Mouse (Mus musculus): ENCODE measurements around the gene Ramp3.
"Not testable (repeated sequence)": the region's sequence is repeated elsewhere in the genome, so short reads cannot be mapped to it uniquely, and the experiment has no call there.

Ramp3 gene

DNA sequence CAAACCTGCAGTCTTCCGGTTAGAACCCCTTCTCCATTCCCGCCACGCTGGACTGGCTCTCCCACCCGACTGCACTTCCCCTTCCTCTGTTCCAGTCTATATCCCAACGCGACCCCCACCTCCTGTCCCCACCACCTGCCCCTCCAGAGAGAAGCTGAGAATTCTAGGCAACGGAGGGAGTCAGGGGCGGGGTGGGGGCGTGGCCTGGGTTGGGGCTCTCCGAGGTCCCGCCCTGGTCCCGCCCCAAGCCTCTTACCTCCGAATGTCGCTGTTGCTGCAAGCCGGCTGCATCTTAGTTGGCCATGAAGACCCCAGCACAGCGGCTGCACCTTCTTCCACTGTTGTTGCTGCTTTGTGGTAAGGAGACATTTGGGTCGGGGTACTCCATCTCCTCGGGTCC is at the start of gene Ramp3:
Gene Ramp3, plus strand, starts transcription at position 251 of the 400 bp plus-strand sequence.
- peak; percentile 66 to 68 for DNase-seq

- no peak for DNase-seq
These were observed 42.8 kb upstream of the Ramp3 start for GRCm38 (mm10) chr11:6615250-6616205.

DNA sequence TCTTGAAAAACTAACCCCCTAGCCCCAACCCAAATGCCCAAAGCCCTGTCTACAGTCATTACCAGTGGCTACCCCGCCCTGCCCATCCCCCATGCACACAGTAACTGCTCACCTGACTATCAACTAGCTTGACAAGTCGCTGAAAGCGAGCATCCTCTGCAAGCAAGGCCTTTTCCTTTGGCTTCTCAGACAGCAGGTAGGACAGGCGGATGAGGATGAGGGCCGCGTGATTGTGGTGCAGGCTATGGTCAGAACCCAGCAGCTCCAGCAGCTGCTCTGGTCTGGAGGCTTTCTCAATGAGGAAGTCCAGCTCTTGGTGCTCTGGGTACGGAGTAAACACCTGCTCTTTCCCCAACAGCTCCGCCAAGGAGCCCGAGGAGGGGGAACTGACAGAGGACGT is 34.6 kb upstream of the Ramp3 start:
- no peak for DNase-seq

GRCm38 (mm10) chr11:6624619-6625382 is 33.5 kb upstream of the Ramp3 start:
- no peak for DNase-seq

GRCm38 (mm10) chr11:6625478-6626387 is 32.6 kb upstream of the Ramp3 start, which contains the start of gene Tbrg4:
TSS of gene Tbrg4 (minus strand) at chr11:6626067.
- DNase-seq = peak; percentile 93 to 94

- no peak for DNase-seq
These were observed 31.9 kb upstream of the Ramp3 start for GRCm38 (mm10) chr11:6626388-6626772.

DNA sequence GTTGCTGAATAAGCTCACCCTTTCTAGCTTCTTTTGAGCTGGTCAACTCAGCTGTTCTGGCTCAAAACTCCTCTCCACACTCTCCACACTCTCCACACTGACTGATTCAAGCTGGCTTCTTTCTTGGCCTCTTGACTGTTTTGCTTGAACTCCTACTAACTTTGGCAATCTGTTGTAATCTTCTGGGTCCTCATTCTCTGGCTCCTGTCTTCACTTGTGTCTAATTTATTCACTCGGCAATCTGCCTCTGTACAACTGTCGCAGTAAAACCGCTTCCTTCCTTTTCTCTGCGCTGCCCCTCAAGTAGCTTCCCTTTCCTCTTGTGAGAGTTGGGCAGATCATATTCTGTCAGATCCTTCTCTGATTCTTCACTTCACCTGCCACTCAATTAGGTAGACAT is 30.6 kb upstream of the Ramp3 start:
- no peak for DNase-seq

DNA sequence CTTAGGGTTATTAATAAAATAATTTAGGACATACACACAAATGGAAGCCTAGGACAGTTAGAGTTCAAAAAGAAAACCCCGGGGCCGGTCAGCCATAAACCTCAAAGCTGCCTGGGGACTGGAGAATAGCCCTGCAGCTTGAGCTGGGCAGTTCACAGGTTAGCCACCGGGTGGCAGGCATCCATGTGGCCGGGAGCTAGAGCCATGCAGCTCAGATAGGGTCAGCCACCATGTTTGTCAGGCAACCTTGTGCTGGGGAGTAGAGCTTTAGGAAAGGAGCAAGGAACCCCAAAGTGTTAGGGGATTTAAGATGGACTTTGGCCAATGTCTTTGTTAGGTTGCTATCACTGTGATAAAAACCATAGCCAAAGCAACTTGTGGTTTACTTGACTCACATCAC is 29.8 kb upstream of the Ramp3 start:
- peak; percentile 48 to 56 for DNase-seq

GRCm38 (mm10) chr11:6629655-6630054 is 28.7 kb upstream of the Ramp3 start:
- peak; percentile 34 to 48 for DNase-seq

GRCm38 (mm10) chr11:6636150-6636549 is 22.2 kb upstream of the Ramp3 start:
- DNase-seq = no peak

DNA sequence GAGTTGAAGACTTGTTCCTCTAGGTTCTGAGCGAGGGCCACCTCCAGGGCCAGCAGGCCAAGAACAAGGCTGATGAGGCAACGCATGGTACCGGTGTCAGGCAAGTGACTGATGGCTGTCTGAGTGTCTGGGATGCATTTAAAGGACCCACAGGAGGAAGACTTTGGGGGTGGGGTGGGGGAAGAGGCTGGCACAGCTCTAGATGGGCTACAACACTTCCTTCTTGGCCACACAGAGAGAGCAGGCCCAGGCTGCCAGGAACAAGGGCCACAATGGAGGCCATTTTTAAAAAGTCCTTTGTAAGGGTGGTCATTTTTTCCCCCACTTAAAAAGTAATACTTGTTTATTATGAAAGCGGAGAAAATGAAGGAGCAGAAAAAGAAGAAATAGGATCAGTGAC is 19.8 kb upstream of the Ramp3 start, which contains the start of gene Wap:
Gene Wap, minus strand, starts transcription at position 101 of the 400 bp plus-strand sequence.
- no peak for DNase-seq

GRCm38 (mm10) chr11:6639072-6639471 is 19.2 kb upstream of the Ramp3 start:
- no peak for DNase-seq

GRCm38 (mm10) chr11:6644566-6644965 is 13.8 kb upstream of the Ramp3 start:
- no peak for DNase-seq

GRCm38 (mm10) chr11:6647831-6648724 is 10.2 kb upstream of the Ramp3 start:
- no peak for DNase-seq

DNA sequence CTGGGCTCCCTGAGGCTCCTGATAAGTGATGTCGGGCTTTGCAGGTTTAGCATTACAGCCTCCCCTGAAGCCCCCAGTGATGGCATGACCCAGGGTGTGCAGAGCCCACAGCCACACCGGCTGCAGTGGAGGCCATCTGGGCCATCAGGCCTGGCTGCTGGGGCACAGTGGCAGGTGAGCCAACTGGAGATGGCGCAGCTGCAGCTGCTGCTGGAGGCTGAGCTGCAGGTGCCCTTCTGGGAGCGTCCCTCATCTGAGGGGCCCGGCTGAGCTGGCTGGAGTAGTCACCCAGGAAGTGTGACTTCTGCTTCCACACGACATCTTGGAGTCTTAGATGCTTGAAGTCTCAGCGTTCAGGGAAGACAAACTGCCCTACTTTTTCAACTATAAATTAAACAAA is 7.8 kb upstream of the Ramp3 start:
- no peak for DNase-seq

DNA sequence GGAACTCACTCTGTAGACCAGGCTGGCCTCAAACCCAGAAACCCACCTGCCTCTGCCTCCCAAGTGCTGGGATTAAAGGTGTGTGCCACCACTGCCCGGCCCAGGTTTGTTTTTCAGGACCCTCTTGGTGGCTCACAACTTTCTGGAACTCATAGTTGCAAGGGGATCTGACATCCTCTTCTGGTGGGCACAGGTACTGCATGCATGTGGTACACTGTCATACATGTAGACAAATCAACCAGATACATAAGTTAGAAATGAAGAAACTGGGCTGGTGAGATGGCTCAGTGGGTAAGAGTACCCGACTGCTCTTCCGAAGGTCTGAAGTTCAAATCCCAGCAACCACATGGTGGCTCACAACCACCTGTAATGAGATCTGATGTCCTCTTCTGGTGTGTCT is 5.3 kb upstream of the Ramp3 start:
- DNase-seq = not testable (repeated sequence)

DNA sequence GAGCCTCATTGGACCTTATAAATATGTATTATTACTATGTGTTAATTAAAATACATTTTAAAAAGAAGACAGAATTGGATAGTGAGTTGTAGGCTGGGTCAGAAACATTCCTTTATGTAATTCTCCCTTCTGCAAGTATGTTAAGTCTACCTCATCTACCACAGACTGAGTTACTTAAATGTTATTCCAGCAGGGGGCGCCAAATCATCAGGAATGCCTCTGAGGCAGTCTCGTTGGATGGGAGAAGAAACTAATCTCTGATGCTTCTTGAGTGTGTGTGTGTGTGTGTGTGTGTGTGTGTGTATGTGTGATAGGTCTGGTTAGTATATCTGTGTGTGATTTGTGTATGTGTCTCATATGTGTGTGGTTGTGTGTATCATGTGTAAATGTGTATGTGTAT is 3.4 kb upstream of the Ramp3 start:
- DNase-seq = peak; percentile 83 to 95

DNA sequence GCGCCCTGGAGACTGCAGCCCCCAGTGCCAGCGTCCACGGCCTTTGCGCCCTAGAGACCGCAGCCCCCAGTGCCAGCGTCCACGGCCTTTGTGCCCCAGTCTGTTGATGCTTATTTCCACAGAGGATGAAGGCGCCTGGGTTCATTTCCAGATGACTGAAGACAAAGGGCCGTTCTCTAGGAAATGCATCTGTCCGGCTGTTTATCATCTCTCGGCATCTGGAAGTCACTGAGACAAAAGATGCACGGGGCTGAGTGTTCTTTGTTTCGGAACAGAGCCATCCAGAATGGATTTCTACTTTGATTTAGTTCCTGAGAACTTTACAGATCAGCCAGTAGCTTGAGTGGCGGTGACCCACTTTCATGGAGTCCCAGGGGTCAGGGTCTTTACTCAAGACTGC is 2.9 kb downstream of the Ramp3 start:
- no peak for DNase-seq

GRCm38 (mm10) chr11:6666634-6667033 is 8.3 kb downstream of the Ramp3 start:
- DNase-seq = no peak

GRCm38 (mm10) chr11:6669041-6669440 is 10.7 kb downstream of the Ramp3 start:
- DNase-seq = no peak

- no peak for DNase-seq
These were observed 11.7 kb downstream of the Ramp3 start for GRCm38 (mm10) chr11:6670044-6670443.
